Mouse (Mus musculus): ENCODE data around the gene 1700024P04Rik. TPM values are rescaled to one million over a fixed set of nuclear protein-coding genes. Genes with fewer than 3 reads are reported as not detected.

Gene 1700024P04Rik
- polyA plus RNA-seq, 1 experiment from 2014 or later = not detected

GRCm38 (mm10) chr13:98955676-98956075 is 28.7 kb downstream of the 1700024P04Rik start:
- no peak for ATAC-seq (ENCODE audit: low FRiP score)
- Histone ChIP-seq H3K9me3 (no peaks in the 10 kb centered on the region), H3K36me3 (no peaks in the 10 kb centered on the region), H3K4me2 (no peak overlapping the region), H3K27ac (no peak overlapping the region), H3K27me3 (no peaks in the 10 kb centered on the region), H3K4me3 (no peak overlapping the region), H3K4me1 (replicated peaks) (0 out of 2 replicates have a peak, but pooled peaks cover 5% of the 10 kb centered on the region), H3K9ac (no peak overlapping the region)
- WGBS = 70% methylated on average over 6 of the region's 6 CpGs

- Histone ChIP-seq H3K9me3 (no peaks in the 10 kb centered on the region), H3K36me3 (no peaks in the 10 kb centered on the region), H3K4me1 (replicated peaks) (0 out of 2 replicates have a peak, but pooled peaks cover 5% of the 10 kb centered on the region), H3K4me2 (no peak overlapping the region), H3K4me3 (no peak overlapping the region), H3K9ac (no peak overlapping the region), H3K27me3 (no peaks in the 10 kb centered on the region), H3K27ac (no peak overlapping the region)
- no peak for ATAC-seq (ENCODE audit: low FRiP score)
- WGBS = 62% methylated on average over 5 of the region's 5 CpGs
Measured at GRCm38 (mm10) chr13:98955226-98955625, 29.1 kb downstream of the 1700024P04Rik start.

DNA sequence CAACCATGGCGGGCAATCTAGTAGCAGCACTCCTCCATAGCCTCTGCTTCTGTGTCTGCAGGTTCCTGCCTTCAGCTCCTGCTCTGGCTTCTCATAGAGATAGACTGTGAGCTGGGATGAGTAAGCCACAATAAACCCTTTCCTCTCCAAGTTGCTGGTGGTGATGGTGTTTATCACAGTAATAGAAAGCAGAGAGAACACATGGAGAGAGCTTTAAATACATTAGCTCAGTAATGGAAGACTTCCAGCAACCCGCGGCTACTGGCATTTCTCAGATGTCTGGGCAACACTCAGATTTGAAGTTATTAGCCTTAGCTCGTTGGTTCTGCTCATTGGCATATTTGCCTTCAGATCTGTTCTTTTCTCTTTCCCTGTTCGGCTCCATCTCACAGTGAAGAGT is 30.5 kb downstream of the 1700024P04Rik start:
- ATAC-seq (ENCODE audit: low FRiP score) = no peak
- H3K4me2 ChIP-seq = no peak overlapping the region
- H3K36me3 ChIP-seq = no peaks in the 10 kb centered on the region
- H3K9ac ChIP-seq = no peak overlapping the region
- 83% methylated on average over 5 of the region's 5 CpGs for WGBS
- H3K9me3 ChIP-seq = no peaks in the 10 kb centered on the region
- no peak overlapping the region for H3K27ac ChIP-seq
- H3K4me3 ChIP-seq = no peak overlapping the region
- 0 out of 2 replicates have a peak, but pooled peaks cover 5% of the 10 kb centered on the region for H3K4me1 ChIP-seq (replicated peaks)
- H3K27me3 ChIP-seq = no peaks in the 10 kb centered on the region

- Histone ChIP-seq H3K4me1 (replicated peaks) (no peaks in the 10 kb centered on the region), H3K27ac (no peak overlapping the region), H3K36me3 (no peaks in the 10 kb centered on the region), H3K27me3 (no peaks in the 10 kb centered on the region), H3K4me3 (no peak overlapping the region), H3K9me3 (no peaks in the 10 kb centered on the region), H3K9ac (no peak overlapping the region), H3K4me2 (no peak overlapping the region)
- no peak for ATAC-seq (ENCODE audit: low FRiP score)
- WGBS = 60% methylated on average over 7 of the region's 7 CpGs
Measured at GRCm38 (mm10) chr13:98951951-98952350, 32.4 kb downstream of the 1700024P04Rik start.

- Histone ChIP-seq H3K36me3 (no peaks in the 10 kb centered on the region), H3K27ac (no peak overlapping the region), H3K9me3 (no peaks in the 10 kb centered on the region), H3K9ac (no peak overlapping the region), H3K4me3 (no peak overlapping the region), H3K27me3 (no peaks in the 10 kb centered on the region), H3K4me1 (replicated peaks) (no peaks in the 10 kb centered on the region), H3K4me2 (no peak overlapping the region)
- 73% methylated on average over 4 of the region's 4 CpGs for WGBS
- no peak for ATAC-seq (ENCODE audit: low FRiP score)
Measured at GRCm38 (mm10) chr13:98948146-98948545, 36.2 kb downstream of the 1700024P04Rik start.

DNA sequence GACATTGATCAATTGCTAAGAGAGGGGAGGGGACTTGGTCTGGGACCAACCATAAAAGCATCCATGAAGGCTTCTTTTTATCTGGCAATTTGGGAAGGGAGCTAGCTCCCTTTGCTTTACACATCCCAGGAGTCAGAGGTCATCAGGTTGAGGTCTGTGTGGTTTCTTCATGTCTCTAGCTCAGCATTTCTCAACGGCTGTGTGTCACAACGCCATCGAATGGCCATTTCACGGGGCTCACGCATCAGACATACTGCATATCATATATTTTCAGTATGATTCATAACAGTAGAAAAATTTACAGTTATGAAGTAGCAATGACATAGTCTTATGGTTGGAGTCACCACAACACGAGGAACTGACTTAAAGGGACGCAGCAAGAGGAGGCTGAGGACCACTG is 37.9 kb downstream of the 1700024P04Rik start:
- Histone ChIP-seq H3K4me3 (no peak overlapping the region), H3K27me3 (no peaks in the 10 kb centered on the region), H3K9me3 (no peaks in the 10 kb centered on the region), H3K4me1 (replicated peaks) (no peaks in the 10 kb centered on the region), H3K36me3 (no peaks in the 10 kb centered on the region), H3K27ac (no peak overlapping the region), H3K4me2 (no peak overlapping the region), H3K9ac (no peak overlapping the region)
- no peak for ATAC-seq (ENCODE audit: low FRiP score)
- WGBS = 84% methylated on average over 7 of the region's 7 CpGs

DNA sequence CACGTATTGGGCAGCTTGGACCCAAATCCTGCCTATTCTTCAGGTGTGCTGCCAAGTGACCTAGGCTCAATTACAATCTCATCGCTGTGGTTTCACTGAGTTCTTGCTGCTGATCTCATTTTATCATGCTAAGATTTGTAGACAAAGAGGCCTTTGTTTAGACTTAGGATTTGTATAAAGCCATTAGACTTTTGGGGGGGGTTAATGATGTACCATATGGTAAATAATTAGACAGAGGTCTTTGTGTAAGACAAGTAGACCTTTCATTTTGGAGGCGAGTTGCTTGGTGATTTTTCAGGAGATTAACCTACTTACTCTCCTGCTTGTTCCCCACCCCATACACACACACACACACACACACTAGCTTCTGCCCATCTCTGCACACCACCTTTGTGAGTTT is 38.5 kb downstream of the 1700024P04Rik start:
- no peaks in the 10 kb centered on the region for H3K4me1 ChIP-seq (replicated peaks)
- no peak overlapping the region for H3K9ac ChIP-seq
- ATAC-seq (ENCODE audit: low FRiP score) = no peak
- H3K4me2 ChIP-seq = no peak overlapping the region
- H3K27ac ChIP-seq = no peak overlapping the region
- 24% methylated on average over 3 of the region's 3 CpGs for WGBS
- H3K4me3 ChIP-seq = no peak overlapping the region
- no peaks in the 10 kb centered on the region for H3K9me3 ChIP-seq
- H3K27me3 ChIP-seq = no peaks in the 10 kb centered on the region
- H3K36me3 ChIP-seq = no peaks in the 10 kb centered on the region

DNA sequence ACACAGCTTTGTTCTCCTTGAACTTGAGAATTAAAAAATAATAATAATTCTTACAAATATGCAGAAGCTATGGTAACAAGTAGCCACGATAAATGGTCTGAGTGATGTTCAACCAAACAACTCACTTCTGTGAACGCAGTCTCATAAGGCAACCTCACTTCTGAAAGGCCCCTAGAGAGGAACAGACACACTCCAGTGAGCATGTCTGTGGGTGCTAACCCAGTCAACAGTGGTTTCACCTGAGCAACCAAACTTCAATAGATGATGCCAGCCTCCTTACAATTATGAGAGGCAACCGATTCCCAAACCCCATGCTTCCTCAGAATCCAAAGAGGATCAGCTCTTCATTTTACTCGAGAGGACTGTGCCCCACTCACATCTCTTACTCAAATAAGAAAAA is 39.0 kb downstream of the 1700024P04Rik start:
- no peak for ATAC-seq (ENCODE audit: low FRiP score)
- Histone ChIP-seq H3K27ac (no peak overlapping the region), H3K9ac (no peak overlapping the region), H3K4me3 (no peak overlapping the region), H3K36me3 (no peaks in the 10 kb centered on the region), H3K4me2 (no peak overlapping the region), H3K27me3 (no peaks in the 10 kb centered on the region), H3K9me3 (no peaks in the 10 kb centered on the region), H3K4me1 (replicated peaks) (no peaks in the 10 kb centered on the region)
- 88% methylated on average over 4 of the region's 4 CpGs for WGBS

DNA sequence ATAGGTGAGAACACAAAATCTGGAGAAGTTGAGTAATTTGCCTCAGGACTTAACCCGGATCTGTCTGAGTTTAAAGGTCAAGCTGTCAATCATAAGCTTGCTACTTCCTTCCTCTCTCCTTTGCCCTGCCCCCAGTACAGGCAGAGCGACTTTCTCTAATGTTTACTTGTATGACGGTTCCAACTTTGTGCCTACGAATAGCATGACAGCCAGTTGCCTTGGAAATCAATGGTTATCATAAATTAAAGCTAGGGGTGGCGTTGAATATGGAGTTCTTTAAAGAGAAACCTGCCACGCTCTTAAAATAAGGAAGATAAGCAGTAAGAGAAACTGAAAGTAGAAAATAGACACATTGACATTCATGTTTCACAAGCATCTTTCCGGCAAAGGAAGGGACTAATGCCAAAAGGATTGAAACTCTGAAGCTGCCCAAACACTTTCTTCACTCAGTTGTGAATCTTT is 39.7 kb downstream of the 1700024P04Rik start:
- 83% methylated on average over 7 of the region's 7 CpGs for WGBS

DNA sequence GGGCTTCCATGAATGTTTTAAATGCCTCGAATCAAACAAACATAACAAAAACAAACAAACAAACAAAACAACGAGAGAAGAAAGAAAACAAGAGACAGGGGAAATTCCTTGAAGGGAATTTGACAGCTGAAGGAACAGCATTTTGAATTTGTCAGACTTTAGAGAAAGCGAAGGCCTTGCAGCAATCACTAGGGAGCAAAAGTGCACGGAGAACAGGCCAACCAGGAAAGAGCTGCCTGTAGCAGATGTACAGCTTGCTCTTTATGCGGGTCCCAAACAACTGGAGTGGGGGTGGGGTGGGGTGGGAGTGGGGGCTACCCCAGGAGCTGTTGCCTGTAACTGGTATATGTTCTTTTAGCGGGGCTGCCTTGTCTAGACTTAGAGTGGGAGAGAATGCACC is 42.0 kb downstream of the 1700024P04Rik start:
- WGBS = 61% methylated on average over 6 of the region's 6 CpGs
- Histone ChIP-seq H3K27ac (no peak overlapping the region), H3K4me1 (replicated peaks) (no peaks in the 10 kb centered on the region), H3K9ac (no peak overlapping the region), H3K9me3 (no peaks in the 10 kb centered on the region), H3K27me3 (no peaks in the 10 kb centered on the region), H3K36me3 (no peaks in the 10 kb centered on the region), H3K4me3 (no peak overlapping the region), H3K4me2 (no peak overlapping the region)
- ATAC-seq (ENCODE audit: low FRiP score) = no peak

More for the DNA sequence above, 39.7 kb downstream of the 1700024P04Rik start:
- Histone ChIP-seq H3K9me3 (no peaks in the 10 kb centered on the region), H3K9ac (no peak overlapping the region), H3K4me1 (replicated peaks) (no peaks in the 10 kb centered on the region), H3K36me3 (no peaks in the 10 kb centered on the region), H3K27ac (no peak overlapping the region), H3K4me2 (no peak overlapping the region), H3K27me3 (no peaks in the 10 kb centered on the region), H3K4me3 (no peak overlapping the region)
- ATAC-seq (ENCODE audit: low FRiP score) = no peak

DNA sequence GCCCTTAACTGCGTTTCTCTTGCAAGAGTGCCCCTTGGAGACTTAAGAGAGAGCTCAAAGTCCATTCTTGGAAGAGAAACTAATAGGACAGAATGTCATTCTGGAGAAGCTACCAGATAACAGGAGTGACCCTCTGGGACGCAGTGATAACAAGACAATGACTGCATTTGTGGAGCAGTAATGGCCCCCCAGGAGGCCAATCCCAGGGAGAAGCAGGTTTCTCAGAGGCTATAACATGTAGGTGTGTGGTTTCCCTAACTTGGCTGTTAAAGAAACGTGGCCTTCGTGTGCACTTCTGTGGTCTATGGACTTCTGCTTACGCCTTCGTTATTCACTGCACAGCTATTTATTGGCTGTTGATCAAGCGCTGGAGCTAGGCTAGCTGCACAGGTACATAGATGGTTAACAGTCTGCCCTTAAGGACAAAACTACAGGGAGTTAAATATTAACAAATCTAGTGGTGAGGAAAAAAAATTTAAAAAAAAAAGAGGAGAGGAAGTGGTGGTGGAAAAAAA is 42.5 kb downstream of the 1700024P04Rik start:
- no peak overlapping the region for H3K4me2 ChIP-seq
- ATAC-seq (ENCODE audit: low FRiP score) = no peak
- no peaks in the 10 kb centered on the region for H3K27me3 ChIP-seq
- H3K4me3 ChIP-seq = no peak overlapping the region
- H3K4me1 ChIP-seq (replicated peaks) = no peaks in the 10 kb centered on the region
- no peak overlapping the region for H3K27ac ChIP-seq
- no peaks in the 10 kb centered on the region for H3K36me3 ChIP-seq
- H3K9me3 ChIP-seq = no peaks in the 10 kb centered on the region
- WGBS = 78% methylated on average over 7 of the region's 7 CpGs
- H3K9ac ChIP-seq = no peak overlapping the region

- no peaks in the 10 kb centered on the region for H3K36me3 ChIP-seq
Measured at GRCm38 (mm10) chr13:98937108-98937507, 47.3 kb downstream of the 1700024P04Rik start.

More at GRCm38 (mm10) chr13:98937108-98937507, 47.3 kb downstream of the 1700024P04Rik start:
- Histone ChIP-seq H3K4me2 (no peak overlapping the region), H3K27me3 (no peaks in the 10 kb centered on the region), H3K4me3 (no peak overlapping the region), H3K9me3 (no peaks in the 10 kb centered on the region), H3K27ac (no peak overlapping the region), H3K9ac (no peak overlapping the region), H3K4me1 (replicated peaks) (no peaks in the 10 kb centered on the region)
- no peak for ATAC-seq (ENCODE audit: low FRiP score)
- 90% methylated on average over 6 of the region's 6 CpGs for whole genome bisulfite sequencing

Measured in hindbrain, embryonic 13.5 days (tissue).